Mouse (Mus musculus) intestine, embryonic 16.5 days (tissue): ENCODE measurements around the gene E130308A19Rik. TPM values are rescaled to one million over a fixed set of nuclear protein-coding genes. Genes with fewer than 3 reads are reported as not detected.

Experiments used
- ATAC-seq: fragments of 200-750 bp; cut with Nextera tagmentation; 2 replicates; pipeline ENCODE4 v1.8.0; 2017; ENCODE audit warnings: moderate TSS enrichment, moderate library complexity
- H3K27ac ChIP-seq: fragments of 300-500 bp; sonication (generic); 2 replicates; pipeline ENCODE4 v1.5.1; 2014; ENCODE audit warnings: mild to moderate bottlenecking, low read length
- H3K27me3 ChIP-seq: fragments of 300-500 bp; sonication (generic); replicated peaks from 2 replicates; pipeline ENCODE4 v1.6.1; 2014; ENCODE audit warnings: low read length, control low read depth, mixed read lengths; ENCODE audit not compliant: control insufficient read depth, insufficient read depth
- H3K36me3 ChIP-seq: fragments of 300-500 bp; sonication (generic); 2 replicates; pipeline ENCODE4 v1.6.1; 2014; ENCODE audit warnings: low read length, control low read depth; ENCODE audit not compliant: control insufficient read depth, insufficient read depth
- H3K4me1 ChIP-seq: fragments of 300-500 bp; sonication (generic); 2 replicates; pipeline ENCODE4 v1.6.1; 2014; ENCODE audit warnings: low read length, control low read depth, mixed read lengths; ENCODE audit not compliant: control insufficient read depth, insufficient read depth
- H3K4me2 ChIP-seq: fragments of 300-500 bp; sonication (generic); 2 replicates; pipeline ENCODE4 v1.6.1; 2014; ENCODE audit warnings: low read depth, low read length, control low read depth
- H3K4me3 ChIP-seq: fragments of 300-500 bp; sonication (generic); 2 replicates; pipeline ENCODE4 v1.5.1; 2014; ENCODE audit warnings: mild to moderate bottlenecking, low read length
- H3K9ac ChIP-seq: fragments of 300-500 bp; sonication (generic); 2 replicates; pipeline ENCODE4 v1.6.1; 2014; ENCODE audit warnings: low read depth, low read length
- H3K9me3 ChIP-seq: fragments of 300-500 bp; sonication (generic); 2 replicates; pipeline ENCODE4 v1.6.1; 2016; ENCODE audit warnings: low read length, control low read depth; ENCODE audit not compliant: control insufficient read depth
- WGBS: fragments of 180-500 bp; shearing (Covaris S2); extraction: QIAGEN DNeasy Blood & Tissue Kit; methylation state at CpG from one replicate; pipeline ENCODE4 v1.1.7; 2014; 5-methylcytosine and 5-hydroxymethylcytosine counted together
- polyA plus RNA-seq: library from polyadenylated mRNA; unstranded; fragments of >200 nt; fragmentation: Nextera tagmentation; extraction: Ambion mirVana; gene quantifications from 2 replicates; pipeline ENCODE4 v1.2.1, GENCODE M21; 2015

Gene E130308A19Rik
- 9.6 and 10.8 TPM in 2 replicates for polyA plus RNA-seq

DNA sequence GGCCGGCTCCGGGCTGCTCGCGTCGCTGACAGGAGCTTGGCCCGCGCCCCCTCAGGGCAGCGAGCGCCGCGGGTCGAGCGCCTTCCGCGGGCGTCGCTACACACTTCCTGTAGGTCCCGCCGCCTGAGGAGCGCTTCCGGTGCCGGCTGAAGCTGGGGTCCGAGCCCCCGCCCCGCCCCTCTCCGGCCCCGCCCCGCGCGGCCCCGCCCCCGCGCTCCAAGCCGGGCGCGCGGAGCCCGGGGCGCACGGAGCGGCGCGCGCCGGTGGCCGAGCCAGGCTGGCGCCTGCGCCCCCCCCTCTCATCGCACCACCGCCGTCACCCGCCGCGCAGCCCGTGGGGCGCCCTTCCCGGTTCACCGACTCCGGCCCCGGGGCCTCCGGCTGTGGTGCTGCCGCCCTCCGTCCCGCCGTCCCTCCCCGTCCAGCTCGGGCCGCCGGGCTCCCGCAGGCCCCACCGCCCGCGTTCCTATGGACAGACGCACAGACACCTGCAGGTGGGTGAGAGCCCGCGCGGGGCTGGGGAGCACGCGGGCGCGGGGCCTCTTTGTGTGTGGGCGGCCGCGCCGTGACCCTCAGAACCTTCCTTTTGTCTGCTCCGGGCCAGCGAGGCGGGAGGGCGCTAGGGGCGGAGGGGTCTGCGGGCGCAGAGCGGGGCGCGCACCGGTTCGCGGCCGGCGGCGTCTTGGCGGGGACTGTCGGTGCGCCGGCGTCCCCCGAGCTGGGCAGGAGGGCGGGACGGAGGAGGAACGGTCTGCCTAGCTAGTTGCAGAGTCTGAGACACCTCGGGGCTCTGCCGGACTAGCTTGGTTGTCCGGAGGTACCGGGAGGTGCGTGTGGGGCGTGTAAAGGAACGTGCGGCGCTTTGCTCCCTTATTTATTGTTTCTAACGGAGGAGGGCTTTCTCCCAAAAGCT, at the start of gene E130308A19Rik:
Gene E130308A19Rik (plus strand): TSS at position 214 of the 913 bp plus-strand sequence.
- Histone ChIP-seq H3K4me2 (peak within 1 kb of the TSS; percentile 83), H3K9me3 (no peaks in the 10 kb centered on the region), H3K4me3 (peak within 1 kb of the TSS; percentile 95), H3K27ac (peak within 1 kb of the TSS; percentile 66), H3K4me1 (0 out of 2 replicates have a peak, but pooled peaks cover 6% of the 10 kb centered on the region), H3K36me3 (no peaks in the 10 kb centered on the region), H3K27me3 (no peaks in the 10 kb centered on the region), H3K9ac (peak within 1 kb of the TSS; percentile 88)
- peak; percentile 94 for ATAC-seq
- whole genome bisulfite sequencing, result under 1% methylated on average over 84 of the region's 120 CpGs

DNA sequence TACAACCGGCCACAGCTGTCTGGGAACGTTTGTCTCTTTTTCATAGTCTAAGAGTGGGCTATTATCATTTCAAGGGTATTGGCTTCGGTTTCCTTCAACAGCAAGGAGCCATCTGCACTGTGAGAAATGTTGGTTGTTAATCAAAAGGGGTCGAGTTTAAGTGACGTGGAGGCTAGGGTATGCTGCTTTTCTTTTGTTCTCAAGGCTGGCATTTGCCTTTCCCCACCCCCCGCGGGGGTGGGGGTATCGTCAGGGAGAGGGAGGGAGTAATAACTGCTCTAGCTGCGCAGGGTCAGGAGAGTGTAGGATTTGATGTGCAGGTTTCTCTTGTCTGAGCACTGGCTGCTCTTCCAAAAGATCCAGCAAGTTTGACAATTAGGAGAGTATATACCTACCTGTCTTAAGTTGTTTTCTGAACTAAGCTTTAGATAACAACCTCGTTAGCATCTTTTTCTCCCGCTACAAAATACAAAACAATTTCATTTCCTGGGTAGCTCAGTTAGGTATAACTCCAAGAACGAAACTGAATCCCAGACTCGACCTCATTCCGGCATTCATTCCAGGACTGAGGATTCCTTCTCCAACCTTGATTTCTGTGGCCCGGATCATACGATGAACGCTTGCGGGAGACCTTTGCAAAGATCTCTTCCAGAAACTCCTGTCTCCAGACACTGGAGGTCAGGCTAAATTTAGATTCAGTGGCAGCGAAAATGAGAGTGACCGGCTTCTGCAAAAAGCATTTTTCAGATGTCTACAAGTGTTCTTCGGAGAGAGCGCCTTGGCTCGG, 45.3 kb upstream of the E130308A19Rik start:
- no peaks in the 10 kb centered on the region for H3K36me3 ChIP-seq
- H3K9ac ChIP-seq, result peak overlapping the region; percentile 68
- H3K27ac ChIP-seq, result peak overlapping the region; percentile 80
- H3K27me3 ChIP-seq, result no peaks in the 10 kb centered on the region
- H3K4me3 ChIP-seq, result peak overlapping the region; percentile 65
- H3K4me2 ChIP-seq, result peak overlapping the region; percentile 77
- 0 out of 2 replicates have a peak, but pooled peaks cover 3% of the 10 kb centered on the region for H3K4me1 ChIP-seq
- ATAC-seq, result peak; percentile 12
- under 1% methylated on average over 23 of the region's 23 CpGs for WGBS
- H3K9me3 ChIP-seq, result no peaks in the 10 kb centered on the region

DNA sequence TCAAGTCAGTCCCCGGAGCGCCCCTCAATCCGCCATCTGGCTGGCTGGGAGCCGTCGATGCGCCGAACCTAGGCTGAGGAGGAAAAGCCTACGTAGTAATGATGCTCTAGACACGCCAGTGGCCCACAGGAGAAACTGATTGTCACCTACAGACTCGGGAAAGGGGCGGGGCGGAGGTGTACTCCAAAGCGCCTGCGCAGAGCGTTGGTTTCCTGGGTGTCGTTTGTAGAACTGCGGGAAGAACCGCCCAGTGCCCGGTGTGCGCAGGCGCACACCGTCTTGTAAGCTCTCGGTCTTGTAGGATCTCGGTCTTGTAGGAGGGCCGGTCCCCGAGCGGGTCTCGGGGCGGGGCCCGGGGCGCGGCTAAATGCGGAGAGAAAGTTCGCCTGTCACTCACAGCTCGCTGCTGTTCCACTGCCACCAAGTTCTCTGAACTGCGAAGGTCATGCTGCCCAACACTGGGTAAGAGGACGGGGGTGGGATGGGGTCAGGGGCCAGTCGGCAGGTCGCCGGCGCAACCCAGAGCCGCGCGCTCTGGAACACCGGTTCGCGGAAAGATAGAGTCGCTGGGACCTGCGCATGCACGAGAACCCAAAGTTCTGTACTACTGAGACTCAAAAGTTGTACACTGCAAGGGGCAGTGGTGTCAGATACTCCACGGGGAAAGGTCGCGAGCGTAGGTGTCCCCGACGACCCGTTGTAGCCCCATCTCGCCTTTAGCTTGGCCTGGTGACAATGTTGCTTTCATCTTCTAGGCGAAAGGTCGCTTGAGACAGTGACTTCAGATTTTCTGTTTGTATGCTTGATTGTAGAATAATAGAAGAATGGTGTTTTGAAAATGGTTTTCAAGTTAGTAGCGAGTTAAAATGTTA, 44.5 kb upstream of the E130308A19Rik start, which contains the start of gene Hsdl2:
Gene Hsdl2 (plus strand): TSS at position 250 of the 872 bp plus-strand sequence.
- H3K4me2 ChIP-seq, result peak within 1 kb of the TSS; percentile 77
- WGBS, result under 1% methylated on average over 61 of the region's 61 CpGs
- H3K36me3 ChIP-seq, result no peaks in the 10 kb centered on the region
- peak within 1 kb of the TSS; percentile 80 for H3K27ac ChIP-seq
- H3K27me3 ChIP-seq, result no peaks in the 10 kb centered on the region
- peak within 1 kb of the TSS; percentile 65 for H3K4me3 ChIP-seq
- peak within 1 kb of the TSS; percentile 68 for H3K9ac ChIP-seq
- ATAC-seq, result peak; percentile 98
- H3K9me3 ChIP-seq, result no peaks in the 10 kb centered on the region
- 0 out of 2 replicates have a peak, but pooled peaks cover 3% of the 10 kb centered on the region for H3K4me1 ChIP-seq

DNA sequence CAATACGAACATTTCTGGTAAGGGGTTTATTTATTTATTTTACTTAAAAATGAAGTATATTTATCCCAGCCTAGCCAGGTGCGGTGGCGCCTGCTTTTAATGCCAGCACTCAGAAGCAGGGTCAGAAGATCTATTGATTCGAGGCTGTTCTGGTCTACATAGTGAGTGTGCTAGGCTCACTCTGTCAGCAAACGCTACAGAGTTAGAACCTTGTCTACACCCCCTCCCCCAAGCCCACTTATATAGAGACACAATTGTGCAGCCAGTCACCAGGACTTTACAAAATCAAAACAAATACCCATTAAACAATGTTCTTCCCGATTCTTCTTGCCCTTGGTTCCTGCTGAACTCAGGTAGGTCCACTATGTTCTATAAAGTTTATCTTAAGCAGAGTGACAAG, 43.8 kb upstream of the E130308A19Rik start:
- Histone ChIP-seq H3K4me2 (peak overlapping the region; percentile 77; the same call in 1 of the 2 replicates), H3K9ac (no peak overlapping the region), H3K27ac (no peak overlapping the region), H3K27me3 (no peaks in the 10 kb centered on the region), H3K4me3 (peak overlapping the region; percentile 65), H3K36me3 (no peaks in the 10 kb centered on the region), H3K4me1 (0 out of 2 replicates have a peak, but pooled peaks cover 3% of the 10 kb centered on the region), H3K9me3 (no peaks in the 10 kb centered on the region)
- WGBS, result 22% methylated on average over 6 of the region's 6 CpGs
- ATAC-seq, result no peak

DNA sequence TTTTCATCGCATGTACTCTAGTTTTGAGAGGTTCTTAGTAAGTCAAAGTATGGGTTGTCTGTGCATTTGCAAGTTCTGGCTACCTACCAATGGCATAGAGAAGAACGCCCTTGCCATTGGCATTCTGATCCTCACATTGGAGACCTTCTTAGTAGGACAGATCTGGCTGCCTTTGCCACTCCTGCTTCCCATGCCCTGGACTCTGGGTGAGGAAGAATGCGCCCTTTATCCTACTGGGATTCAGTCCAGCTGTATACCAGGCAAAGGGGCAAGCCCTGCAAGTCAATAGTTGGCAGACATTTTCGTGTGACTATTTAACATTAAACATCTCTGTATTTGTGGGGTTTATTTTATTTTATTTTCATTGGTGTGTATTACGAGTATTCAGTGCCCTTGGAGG, 40.9 kb upstream of the E130308A19Rik start:
- no peaks in the 10 kb centered on the region for H3K9me3 ChIP-seq
- H3K27me3 ChIP-seq, result no peaks in the 10 kb centered on the region
- no peaks in the 10 kb centered on the region for H3K36me3 ChIP-seq
- H3K4me1 ChIP-seq, result 0 out of 2 replicates have a peak, but pooled peaks cover 2% of the 10 kb centered on the region
- WGBS, result 83% methylated on average over 5 of the region's 5 CpGs
- H3K4me2 ChIP-seq, result no peak overlapping the region
- no peak overlapping the region for H3K27ac ChIP-seq
- H3K9ac ChIP-seq, result no peak overlapping the region
- no peak overlapping the region for H3K4me3 ChIP-seq
- ATAC-seq, result no peak

DNA sequence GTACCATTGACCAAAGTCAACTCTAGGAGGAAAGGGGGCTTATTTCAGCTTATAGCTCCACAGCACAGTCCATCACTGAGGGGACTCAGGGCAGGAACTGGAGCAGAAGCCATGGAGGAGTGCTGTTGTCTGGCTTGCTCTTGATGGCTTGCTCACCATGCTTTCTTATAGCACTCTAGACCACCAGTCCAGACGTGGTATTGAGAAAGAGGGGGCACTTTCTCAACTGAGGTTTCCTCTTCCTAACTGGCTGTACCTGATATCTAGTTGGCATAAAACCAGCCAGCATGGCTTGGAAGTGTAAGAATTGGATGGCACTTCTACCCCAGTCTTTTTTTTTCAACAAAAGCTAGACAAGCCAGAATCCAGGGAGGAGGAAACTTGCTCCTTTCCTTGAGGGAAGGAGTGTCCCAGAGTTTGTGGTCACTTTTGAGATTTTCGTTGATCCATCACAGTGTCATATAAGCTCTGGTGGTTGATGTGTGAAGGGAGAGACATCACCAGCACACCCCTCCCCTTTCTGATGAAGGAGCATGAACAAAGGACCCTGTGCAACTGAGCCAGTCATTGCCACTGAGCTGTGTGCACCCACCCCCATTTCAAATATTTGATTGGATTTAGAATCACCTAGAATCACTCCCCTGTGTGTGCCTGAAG, 38.7 kb upstream of the E130308A19Rik start:
- 85% methylated on average over 2 of the region's 2 CpGs for WGBS

DNA sequence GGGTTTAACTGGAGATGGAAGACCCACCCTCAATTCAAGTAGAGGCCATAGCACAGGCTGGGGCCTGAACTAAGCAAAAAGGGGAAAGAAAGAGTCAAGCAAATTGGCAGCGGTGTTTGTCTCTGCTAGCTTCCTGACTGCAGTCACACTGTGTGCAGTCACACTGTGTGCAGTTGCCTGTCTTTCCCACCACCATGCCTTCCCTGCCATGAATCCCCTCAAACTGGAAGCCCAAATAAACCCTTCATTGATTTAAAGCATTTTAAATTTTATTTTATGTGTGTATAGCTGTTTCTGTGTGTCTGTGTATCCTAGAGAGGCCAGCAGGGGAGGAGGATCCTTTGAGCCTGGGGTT, 38.2 kb upstream of the E130308A19Rik start:
- no peak overlapping the region for H3K27ac ChIP-seq
- no peaks in the 10 kb centered on the region for H3K9me3 ChIP-seq
- no peak for ATAC-seq
- H3K4me1 ChIP-seq, result no peaks in the 10 kb centered on the region
- WGBS, result 94% methylated on average over 1 of the region's 1 CpGs
- no peaks in the 10 kb centered on the region for H3K27me3 ChIP-seq
- no peak overlapping the region for H3K4me3 ChIP-seq
- no peaks in the 10 kb centered on the region for H3K36me3 ChIP-seq
- H3K4me2 ChIP-seq, result no peak overlapping the region
- no peak overlapping the region for H3K9ac ChIP-seq

More for the DNA sequence above, 38.7 kb upstream of the E130308A19Rik start:
- Histone ChIP-seq H3K27ac (no peak overlapping the region), H3K4me3 (no peak overlapping the region), H3K4me2 (no peak overlapping the region), H3K4me1 (no peaks in the 10 kb centered on the region), H3K27me3 (no peaks in the 10 kb centered on the region), H3K9ac (no peak overlapping the region), H3K36me3 (no peaks in the 10 kb centered on the region), H3K9me3 (no peaks in the 10 kb centered on the region)
- no peak for ATAC-seq

DNA sequence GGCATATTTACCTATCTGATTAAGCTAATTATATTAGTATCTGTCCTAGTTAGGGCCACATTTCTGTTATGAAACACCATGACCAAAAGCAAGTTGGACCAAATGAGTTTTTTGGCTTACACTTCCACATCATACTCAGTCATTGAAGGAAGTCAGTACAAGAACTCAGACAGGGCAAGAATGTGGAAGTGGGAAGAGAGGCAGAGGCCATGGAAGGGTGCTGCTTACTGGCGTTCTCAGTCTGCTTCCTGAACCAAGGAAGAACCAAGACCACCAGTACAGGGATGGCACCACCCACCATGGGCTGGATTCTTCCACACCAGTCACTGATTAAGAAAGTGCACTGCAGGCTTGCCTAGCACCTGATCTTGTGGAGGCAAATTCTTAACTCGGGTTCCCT, 31.4 kb upstream of the E130308A19Rik start:
- 72% methylated on average over 2 of the region's 2 CpGs for WGBS

More for the DNA sequence above, 31.4 kb upstream of the E130308A19Rik start:
- no peak overlapping the region for H3K4me2 ChIP-seq
- H3K27me3 ChIP-seq, result no peaks in the 10 kb centered on the region
- ATAC-seq, result no peak
- no peak overlapping the region for H3K27ac ChIP-seq
- H3K4me3 ChIP-seq, result no peak overlapping the region
- H3K4me1 ChIP-seq, result no peaks in the 10 kb centered on the region
- H3K36me3 ChIP-seq, result peaks cover 2% of the 10 kb centered on the region; the same call in 1 of the 2 replicates
- H3K9ac ChIP-seq, result no peak overlapping the region
- no peaks in the 10 kb centered on the region for H3K9me3 ChIP-seq
